Mouse (Mus musculus): ENCODE results near the gene Rilpl1. TPM values are rescaled to one million over a fixed set of nuclear protein-coding genes. Genes with fewer than 3 reads are reported as not detected.

Gene Rilpl1
- polyA plus RNA-seq, 1 experiment from 2014 or later: 15.6 TPM

- Histone ChIP-seq H3K27ac (replicated peaks) (peak overlapping the region; percentile 78), H3K9ac (peak overlapping the region; percentile 77), H3K27me3 (no peaks in the 10 kb centered on the region), H3K4me2 (peak overlapping the region; percentile 92), H3K9me3 (no peaks in the 10 kb centered on the region), H3K36me3 (peaks cover 22% of the 10 kb centered on the region), H3K4me3 (peak overlapping the region; percentile 97), H3K4me1 (replicated peaks) (peaks cover 16% of the 10 kb centered on the region)
- under 1% methylated on average over 78 of the region's 89 CpGs for WGBS
- ATAC-seq (ENCODE audit: low FRiP score, low read depth): peak; percentile 77
Measured at GRCm38 (mm10) chr5:124540905-124541601, 9.9 kb upstream of the Rilpl1 start.

- peak within 1 kb of the TSS; percentile 97 for H3K4me3 ChIP-seq
- H3K4me1 ChIP-seq (replicated peaks): peaks cover 16% of the 10 kb centered on the region
- peak within 1 kb of the TSS; percentile 77 for H3K9ac ChIP-seq
- peak within 1 kb of the TSS; percentile 78 for H3K27ac ChIP-seq (replicated peaks)
- ATAC-seq (ENCODE audit: low FRiP score, low read depth): peak; percentile 95
- H3K27me3 ChIP-seq: no peaks in the 10 kb centered on the region
- H3K9me3 ChIP-seq: no peaks in the 10 kb centered on the region
- H3K4me2 ChIP-seq: peak within 1 kb of the TSS; percentile 92
- 0% methylated on average over 32 of the region's 35 CpGs for WGBS
- H3K36me3 ChIP-seq: peaks cover 16% of the 10 kb centered on the region
Measured at GRCm38 (mm10) chr5:124540383-124540786, 9.2 kb upstream of the Rilpl1 start, which contains the start of gene Tmed2. Gene Tmed2 (plus strand): TSS chr5:124540695.

- Histone ChIP-seq H3K27ac (replicated peaks) (peak overlapping the region; percentile 78), H3K36me3 (peaks cover 12% of the 10 kb centered on the region; the same call in 1 of the 2 replicates), H3K9ac (0 out of 2 replicates have a peak overlapping the region, but pooled peaks have one; percentile 33), H3K4me3 (peak overlapping the region; percentile 97), H3K27me3 (no peaks in the 10 kb centered on the region), H3K4me2 (peak overlapping the region; percentile 47), H3K9me3 (no peaks in the 10 kb centered on the region), H3K4me1 (replicated peaks) (peaks cover 16% of the 10 kb centered on the region)
- no peak for ATAC-seq (ENCODE audit: low FRiP score, low read depth)
- 78% methylated on average over 4 of the region's 4 CpGs for WGBS
Measured at GRCm38 (mm10) chr5:124539905-124540304, 8.7 kb upstream of the Rilpl1 start.

GRCm38 (mm10) chr5:124538813-124539792 lies 7.9 kb upstream of the Rilpl1 start:
- Histone ChIP-seq H3K9ac (no peak overlapping the region), H3K27me3 (no peaks in the 10 kb centered on the region), H3K9me3 (no peaks in the 10 kb centered on the region), H3K4me3 (no peak overlapping the region), H3K36me3 (peaks cover 6% of the 10 kb centered on the region; the same call in 1 of the 2 replicates), H3K27ac (replicated peaks) (no peak overlapping the region), H3K4me1 (replicated peaks) (peaks cover 16% of the 10 kb centered on the region), H3K4me2 (no peak overlapping the region)
- ATAC-seq (ENCODE audit: low FRiP score, low read depth): no peak
- 80% methylated on average over 16 of the region's 16 CpGs for WGBS

GRCm38 (mm10) chr5:124536776-124537175 lies 5.6 kb upstream of the Rilpl1 start:
- WGBS: 12% methylated on average over 15 of the region's 17 CpGs
- Histone ChIP-seq H3K9ac (no peak overlapping the region; the same call in 1 of the 2 replicates), H3K9me3 (no peaks in the 10 kb centered on the region), H3K4me2 (peak overlapping the region; percentile 39), H3K27me3 (no peaks in the 10 kb centered on the region), H3K4me1 (replicated peaks) (peaks cover 13% of the 10 kb centered on the region), H3K4me3 (0 out of 2 replicates have a peak overlapping the region, but pooled peaks have one; percentile 0), H3K36me3 (no peaks in the 10 kb centered on the region), H3K27ac (replicated peaks) (no peak overlapping the region)
- no peak for ATAC-seq (ENCODE audit: low FRiP score, low read depth)

GRCm38 (mm10) chr5:124535016-124535415 lies 3.8 kb upstream of the Rilpl1 start:
- no peak overlapping the region for H3K4me2 ChIP-seq
- no peak overlapping the region for H3K9ac ChIP-seq
- no peaks in the 10 kb centered on the region for H3K27me3 ChIP-seq
- no peak overlapping the region for H3K27ac ChIP-seq (replicated peaks)
- H3K4me1 ChIP-seq (replicated peaks): peaks cover 17% of the 10 kb centered on the region
- no peaks in the 10 kb centered on the region for H3K9me3 ChIP-seq
- H3K4me3 ChIP-seq: no peak overlapping the region
- no peaks in the 10 kb centered on the region for H3K36me3 ChIP-seq
- no peak for ATAC-seq (ENCODE audit: low FRiP score, low read depth)
- 75% methylated on average over 5 of the region's 5 CpGs for WGBS

GRCm38 (mm10) chr5:124532451-124532850 lies 1.3 kb upstream of the Rilpl1 start:
- ATAC-seq (ENCODE audit: low FRiP score, low read depth): no peak
- H3K36me3 ChIP-seq: no peaks in the 10 kb centered on the region
- no peak overlapping the region for H3K27ac ChIP-seq (replicated peaks)
- no peaks in the 10 kb centered on the region for H3K27me3 ChIP-seq
- no peak overlapping the region for H3K4me2 ChIP-seq
- peaks cover 37% of the 10 kb centered on the region for H3K4me1 ChIP-seq (replicated peaks)
- H3K9me3 ChIP-seq: no peaks in the 10 kb centered on the region
- no peak overlapping the region for H3K4me3 ChIP-seq
- no peak overlapping the region for H3K9ac ChIP-seq
- 34% methylated on average over 7 of the region's 7 CpGs for WGBS

- Histone ChIP-seq H3K9ac (peak overlapping the region; percentile 62), H3K27me3 (no peaks in the 10 kb centered on the region), H3K9me3 (no peaks in the 10 kb centered on the region), H3K4me3 (peak overlapping the region; percentile 70), H3K4me2 (peak overlapping the region; percentile 67), H3K27ac (replicated peaks) (peak overlapping the region; percentile 80), H3K36me3 (no peaks in the 10 kb centered on the region), H3K4me1 (replicated peaks) (peaks cover 37% of the 10 kb centered on the region)
- 11% methylated on average over 14 of the region's 14 CpGs for WGBS
- ATAC-seq (ENCODE audit: low FRiP score, low read depth): no peak
Measured at GRCm38 (mm10) chr5:124531583-124531930, 366 bp upstream of the Rilpl1 start.

GRCm38 (mm10) chr5:124529697-124530096 lies 1.5 kb downstream of the Rilpl1 start:
- peak overlapping the region; percentile 67 for H3K4me2 ChIP-seq
- H3K27ac ChIP-seq (replicated peaks): peak overlapping the region; percentile 40; the same call in 1 of the 2 replicates
- 64% methylated on average over 8 of the region's 8 CpGs for WGBS
- no peaks in the 10 kb centered on the region for H3K27me3 ChIP-seq
- H3K9ac ChIP-seq: no peak overlapping the region
- no peaks in the 10 kb centered on the region for H3K36me3 ChIP-seq
- no peaks in the 10 kb centered on the region for H3K9me3 ChIP-seq
- peaks cover 37% of the 10 kb centered on the region for H3K4me1 ChIP-seq (replicated peaks)
- peak overlapping the region; percentile 70 for H3K4me3 ChIP-seq
- no peak for ATAC-seq (ENCODE audit: low FRiP score, low read depth)

- 33% methylated on average over 8 of the region's 8 CpGs for WGBS
- Histone ChIP-seq H3K4me1 (replicated peaks) (peaks cover 37% of the 10 kb centered on the region), H3K27me3 (no peaks in the 10 kb centered on the region), H3K4me3 (peak overlapping the region; percentile 70), H3K36me3 (no peaks in the 10 kb centered on the region), H3K4me2 (peak overlapping the region; percentile 67), H3K9me3 (no peaks in the 10 kb centered on the region), H3K27ac (replicated peaks) (peak overlapping the region; percentile 40; the same call in 1 of the 2 replicates), H3K9ac (peak overlapping the region; percentile 23)
- no peak for ATAC-seq (ENCODE audit: low FRiP score, low read depth)
Measured at GRCm38 (mm10) chr5:124529191-124529651, 2.0 kb downstream of the Rilpl1 start.

GRCm38 (mm10) chr5:124528791-124529190 lies 2.4 kb downstream of the Rilpl1 start:
- H3K9ac ChIP-seq: peak overlapping the region; percentile 23
- 32% methylated on average over 9 of the region's 9 CpGs for WGBS

More at GRCm38 (mm10) chr5:124528791-124529190, 2.4 kb downstream of the Rilpl1 start:
- Histone ChIP-seq H3K27me3 (no peaks in the 10 kb centered on the region), H3K4me3 (peak overlapping the region; percentile 70; the same call in 1 of the 2 replicates), H3K9me3 (no peaks in the 10 kb centered on the region), H3K4me2 (peak overlapping the region; percentile 67), H3K27ac (replicated peaks) (peak overlapping the region; percentile 40; the same call in 1 of the 2 replicates), H3K4me1 (replicated peaks) (peaks cover 37% of the 10 kb centered on the region), H3K36me3 (no peaks in the 10 kb centered on the region)
- no peak for ATAC-seq (ENCODE audit: low FRiP score, low read depth)
